Mouse (Mus musculus) thymus, postnatal 14 days (tissue): Measurements from ENCODE around the gene Gm4216.
"Not testable (repeated sequence)": the region's sequence is repeated elsewhere in the genome, so short reads cannot be mapped to it uniquely, and the experiment has no call there.

Experiments used
- DNase-seq: peaks from one replicate; pipeline ENCODE4 v3.0.0; 2021

Gene Gm4216

DNA sequence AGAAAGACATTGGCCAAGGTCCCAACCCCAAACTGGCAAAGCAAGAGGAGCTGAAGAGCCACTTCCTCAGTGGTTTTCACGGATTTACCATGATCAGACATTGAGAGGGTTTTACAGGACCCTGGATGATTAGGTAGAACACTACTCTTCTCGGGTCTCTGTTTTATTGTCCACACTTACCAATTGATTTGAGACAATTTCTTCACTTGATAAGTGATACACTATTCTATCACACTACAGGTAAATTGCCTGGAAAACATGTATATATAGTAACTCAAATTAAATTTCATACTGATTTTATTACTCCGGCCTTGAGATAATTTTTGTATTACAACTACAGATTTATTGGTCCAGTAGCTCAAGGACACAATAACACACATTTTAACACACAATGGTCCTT is at the start of gene Gm4216:
Gm4216 (minus strand) TSS at position 101 of the 400 bp plus-strand sequence.
- not testable (repeated sequence) for DNase-seq

DNA sequence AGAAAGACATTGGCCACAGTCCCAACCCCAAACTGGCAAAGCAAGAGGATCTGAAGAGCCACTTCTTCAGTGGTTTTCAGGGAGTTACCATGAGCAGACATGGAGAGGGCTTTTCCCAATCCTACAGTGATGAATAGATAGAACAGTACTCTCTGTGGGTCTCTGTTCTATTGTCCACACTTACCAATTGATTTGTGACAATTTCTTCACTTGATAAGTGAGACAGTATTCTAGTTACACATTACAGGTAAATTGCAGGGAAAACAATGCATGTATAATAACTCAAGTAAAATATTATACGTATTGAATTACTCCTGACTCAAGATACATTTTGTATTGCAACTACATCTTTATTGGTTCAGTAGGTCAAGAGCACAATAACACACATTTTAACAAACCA is 47.6 kb upstream of the Gm4216 start, which contains the start of gene Gm8720:
Gm8720 (minus strand) TSS at position 101 of the 400 bp plus-strand sequence.
- not testable (repeated sequence) for DNase-seq

GRCm38 (mm10) chr7:23055240-23055639 is 35.5 kb upstream of the Gm4216 start, which contains the start of gene Vmn1r163:
Gene Vmn1r163 (plus strand): TSS chr7:23055540.
- not testable (repeated sequence) for DNase-seq

- not testable (repeated sequence) for DNase-seq
Measured at GRCm38 (mm10) chr7:22984573-22984972, 35.1 kb downstream of the Gm4216 start, which contains the start of gene Gm4214. Gene Gm4214 (minus strand): TSS chr7:22984673.
